Mouse (Mus musculus) ovary, postnatal 36 days (tissue): ENCODE data around the gene Tekt4.

Source experiments
- DNase-seq: peaks from one replicate; pipeline ENCODE4 v3.0.0; 2022; ENCODE audit warnings: low spot score, mixed read lengths

The Tekt4 gene

GRCm38 (mm10) chr17:25433223-25433616, 21.2 kb upstream of the Tekt4 start:
- DNase-seq = no peak

- peak; percentile 77 for DNase-seq
Measured at GRCm38 (mm10) chr17:25433617-25434606, 20.5 kb upstream of the Tekt4 start, which contains the start of gene Cacna1h. TSS of gene Cacna1h (minus strand) at chr17:25433783.

- DNase-seq = no peak
Measured at GRCm38 (mm10) chr17:25441417-25441816, 13.0 kb upstream of the Tekt4 start.

GRCm38 (mm10) chr17:25442889-25443288, 11.5 kb upstream of the Tekt4 start:
- DNase-seq = no peak

- DNase-seq = no peak
Measured at GRCm38 (mm10) chr17:25445074-25445473, 9.3 kb upstream of the Tekt4 start.

- DNase-seq = no peak
Measured at GRCm38 (mm10) chr17:25445841-25446240, 8.6 kb upstream of the Tekt4 start.

- no peak for DNase-seq
Measured at GRCm38 (mm10) chr17:25447865-25448264, 6.5 kb upstream of the Tekt4 start.

- DNase-seq = no peak
Measured at GRCm38 (mm10) chr17:25450329-25450728, 4.1 kb upstream of the Tekt4 start.

GRCm38 (mm10) chr17:25452246-25452965, 2.0 kb upstream of the Tekt4 start:
- no peak for DNase-seq

GRCm38 (mm10) chr17:25456540-25456939, 2.1 kb downstream of the Tekt4 start:
- DNase-seq = no peak

GRCm38 (mm10) chr17:25462236-25462875, 7.9 kb downstream of the Tekt4 start:
- no peak for DNase-seq

- DNase-seq = no peak
Measured at GRCm38 (mm10) chr17:25463326-25463945, 9.0 kb downstream of the Tekt4 start.

- no peak for DNase-seq
Measured at GRCm38 (mm10) chr17:25464091-25464490, 9.7 kb downstream of the Tekt4 start.

- no peak for DNase-seq
Measured at GRCm38 (mm10) chr17:25466257-25466656, 11.8 kb downstream of the Tekt4 start.

- no peak for DNase-seq
Measured at GRCm38 (mm10) chr17:25467781-25468180, 13.4 kb downstream of the Tekt4 start.

GRCm38 (mm10) chr17:25468301-25468700, 13.9 kb downstream of the Tekt4 start:
- DNase-seq = no peak

GRCm38 (mm10) chr17:25469798-25470197, 15.4 kb downstream of the Tekt4 start:
- DNase-seq = peak; percentile 57

GRCm38 (mm10) chr17:25471418-25471817, 17.0 kb downstream of the Tekt4 start:
- peak; percentile 48 for DNase-seq

- peak; percentile 41 for DNase-seq
Measured at GRCm38 (mm10) chr17:25472044-25472443, 17.6 kb downstream of the Tekt4 start.

GRCm38 (mm10) chr17:25474330-25475077, 20.1 kb downstream of the Tekt4 start:
- peak; percentile 61 for DNase-seq
